Mouse (Mus musculus): ENCODE data around the gene Lmnb2. TPM values are rescaled to one million over a fixed set of nuclear protein-coding genes. Genes with fewer than 3 reads are reported as not detected.

Gene Lmnb2
- polyA plus RNA-seq, 1 experiment from 2014 or later: 65.8 TPM

DNA sequence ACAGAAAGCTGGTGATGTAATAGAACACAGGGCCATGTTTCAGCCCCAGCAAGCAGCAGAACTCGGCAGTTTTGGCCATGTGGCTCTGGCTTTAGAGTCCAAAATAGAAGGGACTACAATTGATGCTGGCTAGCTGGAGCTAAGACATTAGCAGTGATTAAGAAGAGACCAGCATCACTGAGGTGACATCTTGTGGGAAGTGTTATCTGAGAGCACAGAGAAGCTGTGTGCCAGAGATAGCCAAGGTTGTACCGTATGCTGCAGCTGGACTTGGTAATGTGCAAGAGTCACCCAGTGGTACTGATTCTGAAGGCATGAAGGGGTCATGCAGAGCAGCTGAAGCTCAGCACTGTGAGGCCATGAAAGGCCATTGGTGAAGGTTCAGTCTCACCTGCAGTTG, 2.8 kb downstream of the Lmnb2 start:
- no peak for DNase-seq (ENCODE audit: low spot score)
- WGBS: 93% methylated on average over 2 of the region's 2 CpGs
- H3K9me3 ChIP-seq: no peaks in the 10 kb centered on the region
- no peaks in the 10 kb centered on the region; the same call in 1 of the 2 replicates for H3K27me3 ChIP-seq (ENCODE audit: insufficient read depth, poor library complexity, severe bottlenecking)
- no peak overlapping the region for H3K27ac ChIP-seq
- peaks cover 36% of the 10 kb centered on the region for H3K4me1 ChIP-seq (replicated peaks)
- no peak overlapping the region for H3K4me3 ChIP-seq
- peaks cover 62% of the 10 kb centered on the region for H3K36me3 ChIP-seq

DNA sequence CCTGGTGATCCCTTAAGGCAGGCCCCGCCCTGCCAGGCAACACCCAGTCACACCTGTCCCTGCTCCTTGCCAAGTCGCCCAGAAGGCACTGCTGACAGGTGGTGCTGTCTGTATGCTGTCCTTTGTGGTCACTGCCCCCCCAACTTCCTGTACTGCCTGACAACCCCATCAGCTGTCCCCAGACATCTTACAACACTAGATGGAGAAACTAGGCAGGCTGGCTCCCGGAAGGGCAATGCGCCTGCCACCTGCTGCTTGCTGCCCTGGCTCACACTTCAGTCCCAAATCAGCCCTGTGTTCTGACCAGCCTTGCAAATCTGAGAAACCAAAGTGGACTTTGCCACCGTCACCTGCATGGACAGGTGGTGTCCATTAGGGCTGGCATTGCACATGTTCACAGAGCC, 3.8 kb downstream of the Lmnb2 start:
- Histone ChIP-seq H3K4me1 (replicated peaks) (peaks cover 36% of the 10 kb centered on the region), H3K9me3 (no peaks in the 10 kb centered on the region), H3K4me3 (no peak overlapping the region), H3K27ac (no peak overlapping the region), H3K36me3 (peaks cover 72% of the 10 kb centered on the region), H3K27me3 (ENCODE audit: insufficient read depth, poor library complexity, severe bottlenecking) (no peaks in the 10 kb centered on the region; the same call in 1 of the 2 replicates)
- 88% methylated on average over 5 of the region's 5 CpGs for WGBS
- no peak for DNase-seq (ENCODE audit: low spot score)

DNA sequence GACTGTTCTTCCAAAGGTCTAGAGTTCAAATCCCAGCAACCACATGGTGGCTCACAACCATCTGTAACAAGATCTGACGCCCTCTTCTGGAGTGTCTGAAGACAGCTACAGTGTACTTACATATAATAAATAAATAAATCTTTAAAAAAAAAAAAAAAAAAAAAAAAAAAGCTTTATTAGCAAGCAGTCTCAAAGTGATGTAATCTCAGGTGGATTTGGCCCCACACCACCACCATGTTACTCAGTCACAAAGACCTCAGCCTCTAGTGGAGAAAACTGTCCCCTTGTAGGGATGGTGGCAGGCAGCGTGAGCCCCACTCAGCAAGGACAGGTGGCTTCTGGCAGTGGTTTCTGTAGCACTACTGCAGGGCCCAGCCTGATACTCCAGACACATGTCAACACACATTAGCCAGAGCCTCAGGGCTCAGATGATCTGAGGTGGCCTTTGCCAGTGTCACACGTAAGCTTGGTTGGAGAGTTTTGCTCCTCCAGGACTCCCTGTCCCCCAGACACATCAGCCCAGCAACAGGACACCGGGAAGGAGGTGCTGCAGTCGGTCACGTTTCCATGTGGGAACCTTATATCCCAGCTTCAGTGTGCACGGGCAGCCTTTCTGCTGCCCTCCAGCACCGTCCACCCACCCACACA, 4.6 kb downstream of the Lmnb2 start:
- peak overlapping the region; percentile 9; the same call in 1 of the 2 replicates for H3K4me3 ChIP-seq
- no peak for DNase-seq (ENCODE audit: low spot score)
- H3K4me1 ChIP-seq (replicated peaks): peaks cover 32% of the 10 kb centered on the region
- H3K27ac ChIP-seq: no peak overlapping the region
- WGBS: 89% methylated on average over 8 of the region's 8 CpGs
- no peaks in the 10 kb centered on the region for H3K9me3 ChIP-seq
- peaks cover 80% of the 10 kb centered on the region for H3K36me3 ChIP-seq
- no peaks in the 10 kb centered on the region for H3K27me3 ChIP-seq (ENCODE audit: insufficient read depth, poor library complexity, severe bottlenecking)

DNA sequence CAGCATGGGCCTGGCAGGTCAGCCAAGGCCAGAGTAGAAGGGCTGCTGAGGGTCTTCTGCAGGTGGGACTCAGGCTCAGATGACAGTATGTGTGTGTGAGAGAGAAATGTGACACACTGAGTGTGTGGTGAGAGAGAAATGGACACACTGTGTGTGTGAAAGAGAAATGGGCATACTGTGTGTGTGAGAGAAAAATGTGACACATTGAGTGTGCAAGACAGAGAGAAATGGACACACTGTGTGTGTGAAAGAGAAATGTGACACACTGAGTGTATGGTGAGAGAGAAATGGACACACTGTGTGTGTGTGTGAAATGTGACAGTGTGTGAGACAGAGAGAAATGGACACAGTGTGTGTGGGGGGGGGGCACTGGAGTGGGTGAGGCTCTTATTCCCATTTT, 6.2 kb downstream of the Lmnb2 start:
- H3K4me1 ChIP-seq (replicated peaks): peaks cover 19% of the 10 kb centered on the region
- H3K27me3 ChIP-seq (ENCODE audit: insufficient read depth, poor library complexity, severe bottlenecking): no peaks in the 10 kb centered on the region
- H3K4me3 ChIP-seq: no peak overlapping the region
- H3K27ac ChIP-seq: no peak overlapping the region
- no peak for DNase-seq (ENCODE audit: low spot score)
- no peaks in the 10 kb centered on the region for H3K9me3 ChIP-seq
- peaks cover 96% of the 10 kb centered on the region for H3K36me3 ChIP-seq

DNA sequence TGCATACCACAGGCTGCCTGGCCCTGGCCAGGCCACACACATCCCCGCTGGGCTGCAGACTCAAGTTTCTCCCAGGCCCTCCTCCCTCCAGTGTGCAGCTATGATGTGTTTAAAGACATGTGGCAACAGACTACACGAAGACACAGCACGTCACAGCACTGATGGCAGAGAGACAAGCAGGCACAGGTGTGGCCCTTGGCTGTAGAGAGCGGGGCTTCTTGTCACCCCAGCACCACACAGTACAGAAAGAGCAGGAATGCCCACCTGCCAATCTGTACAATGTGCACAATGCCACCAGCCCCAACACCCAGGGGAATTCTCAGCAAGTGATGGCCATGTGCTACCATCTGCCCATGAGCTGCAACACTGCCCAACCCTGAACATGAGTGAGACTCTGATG, 6.7 kb downstream of the Lmnb2 start:
- H3K36me3 ChIP-seq: peaks cover 96% of the 10 kb centered on the region
- H3K4me3 ChIP-seq: no peak overlapping the region
- no peak overlapping the region for H3K27ac ChIP-seq
- no peaks in the 10 kb centered on the region for H3K9me3 ChIP-seq
- DNase-seq (ENCODE audit: low spot score): no peak
- peaks cover 14% of the 10 kb centered on the region for H3K4me1 ChIP-seq (replicated peaks)
- no peaks in the 10 kb centered on the region for H3K27me3 ChIP-seq (ENCODE audit: insufficient read depth, poor library complexity, severe bottlenecking)
- WGBS: 94% methylated on average over 4 of the region's 4 CpGs

DNA sequence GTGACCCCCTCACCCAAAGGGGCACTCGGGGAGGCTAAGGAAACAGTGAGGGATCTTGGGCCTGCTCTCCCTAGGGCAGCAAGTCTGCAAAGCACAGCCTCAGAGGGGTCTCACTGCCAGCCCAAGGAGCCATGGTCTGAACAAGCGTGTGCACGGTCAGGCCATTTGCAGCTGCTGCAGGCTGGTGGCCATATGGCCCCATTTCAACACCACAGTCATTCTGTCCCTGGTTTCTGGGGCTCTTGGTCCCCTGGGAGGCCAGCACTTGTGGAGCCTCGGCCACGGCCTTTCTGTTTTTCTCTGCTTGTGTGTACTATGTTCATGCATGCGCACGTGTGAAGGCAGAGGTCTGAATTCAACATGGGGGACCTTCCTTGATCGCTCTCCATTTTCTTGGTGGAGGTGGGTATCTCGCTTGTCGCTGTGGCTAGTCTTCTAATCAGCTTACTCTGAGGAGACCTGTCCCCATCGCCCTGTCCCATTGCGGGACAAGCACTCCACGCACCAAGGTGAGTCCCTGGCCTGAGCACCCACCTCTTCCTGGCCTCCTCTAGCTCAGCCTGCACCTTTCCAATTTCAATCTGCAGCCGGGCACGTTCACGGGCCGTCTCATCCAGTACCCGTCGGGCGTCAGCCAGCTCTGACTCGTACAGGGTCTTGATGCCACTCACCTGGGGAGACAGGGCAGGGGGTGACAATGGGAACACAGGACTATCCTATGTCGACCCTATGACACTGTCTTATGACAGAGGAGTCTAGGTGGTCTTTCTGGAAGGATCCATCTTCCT, 8.5 kb downstream of the Lmnb2 start:
- Histone ChIP-seq H3K9me3 (no peaks in the 10 kb centered on the region), H3K27ac (no peak overlapping the region), H3K36me3 (peaks cover 96% of the 10 kb centered on the region), H3K4me3 (no peak overlapping the region), H3K4me1 (replicated peaks) (peaks cover 3% of the 10 kb centered on the region; the same call in 1 of the 2 replicates), H3K27me3 (ENCODE audit: insufficient read depth, poor library complexity, severe bottlenecking) (no peaks in the 10 kb centered on the region)
- DNase-seq (ENCODE audit: low spot score): no peak
- 91% methylated on average over 22 of the region's 22 CpGs for WGBS

DNA sequence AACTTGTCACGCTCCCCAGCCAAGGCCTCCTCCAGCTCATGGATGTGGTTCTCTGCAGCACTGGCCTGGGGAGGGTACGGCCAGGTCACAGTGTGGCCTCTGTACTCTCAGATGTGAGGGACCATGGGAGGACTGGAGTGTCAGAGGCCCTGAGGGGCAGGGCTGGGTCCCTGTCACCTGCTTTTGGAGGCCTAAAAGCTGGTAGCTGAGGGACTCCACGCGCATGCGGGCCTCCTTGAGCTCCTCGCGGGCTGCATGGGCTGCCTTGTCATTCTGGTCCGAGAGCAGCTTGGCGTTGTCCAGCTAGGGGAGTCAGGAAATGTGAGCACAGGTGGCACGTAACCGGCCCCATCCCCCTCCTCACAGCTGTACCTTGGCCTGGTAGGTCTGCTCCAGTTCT, 13.3 kb downstream of the Lmnb2 start:
- no peaks in the 10 kb centered on the region for H3K27me3 ChIP-seq (ENCODE audit: insufficient read depth, poor library complexity, severe bottlenecking)
- H3K4me1 ChIP-seq (replicated peaks): peaks cover 10% of the 10 kb centered on the region
- DNase-seq (ENCODE audit: low spot score): no peak
- no peak overlapping the region for H3K4me3 ChIP-seq
- 96% methylated on average over 11 of the region's 11 CpGs for WGBS
- no peaks in the 10 kb centered on the region for H3K9me3 ChIP-seq
- no peak overlapping the region for H3K27ac ChIP-seq
- H3K36me3 ChIP-seq: peaks cover 83% of the 10 kb centered on the region

DNA sequence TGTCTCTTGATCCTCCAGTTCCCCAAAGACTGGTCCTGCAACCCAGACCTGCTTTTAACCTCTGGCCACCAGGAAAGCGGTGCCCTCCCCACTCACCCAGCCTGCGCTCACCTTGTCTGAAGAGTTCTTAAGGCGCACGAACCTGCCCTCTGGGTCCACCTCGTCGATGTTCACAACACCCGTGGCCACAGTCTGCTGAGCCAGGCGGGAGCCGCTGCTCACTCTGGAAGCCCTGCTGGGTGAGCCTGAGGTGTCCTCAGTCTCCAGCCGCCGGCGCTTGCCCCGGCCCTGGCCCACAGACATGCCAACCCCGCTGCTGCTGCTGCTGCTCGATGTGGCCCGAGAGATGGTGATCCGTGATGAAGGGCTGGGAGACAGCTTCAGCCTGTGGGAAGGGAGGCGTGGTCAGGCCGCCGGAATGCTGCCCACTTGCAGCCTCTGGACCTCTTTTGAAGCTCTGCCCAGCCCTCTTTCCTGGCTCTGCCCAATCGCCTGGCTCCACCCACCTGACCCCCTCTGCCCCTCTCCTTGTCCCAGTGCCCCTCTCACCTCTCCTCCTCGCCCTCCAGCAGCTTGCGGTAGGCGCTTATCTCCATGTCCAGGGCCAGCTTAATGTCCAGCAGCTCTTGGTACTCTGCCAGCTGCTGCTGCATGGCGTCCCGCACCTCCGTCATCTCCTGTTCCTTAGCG, 13.9 kb downstream of the Lmnb2 start:
- Histone ChIP-seq H3K27me3 (ENCODE audit: insufficient read depth, poor library complexity, severe bottlenecking) (no peaks in the 10 kb centered on the region), H3K36me3 (peaks cover 81% of the 10 kb centered on the region), H3K4me1 (replicated peaks) (peaks cover 15% of the 10 kb centered on the region), H3K9me3 (no peaks in the 10 kb centered on the region), H3K4me3 (no peak overlapping the region), H3K27ac (no peak overlapping the region)
- no peak for DNase-seq (ENCODE audit: low spot score)
- WGBS: 89% methylated on average over 28 of the region's 28 CpGs

DNA sequence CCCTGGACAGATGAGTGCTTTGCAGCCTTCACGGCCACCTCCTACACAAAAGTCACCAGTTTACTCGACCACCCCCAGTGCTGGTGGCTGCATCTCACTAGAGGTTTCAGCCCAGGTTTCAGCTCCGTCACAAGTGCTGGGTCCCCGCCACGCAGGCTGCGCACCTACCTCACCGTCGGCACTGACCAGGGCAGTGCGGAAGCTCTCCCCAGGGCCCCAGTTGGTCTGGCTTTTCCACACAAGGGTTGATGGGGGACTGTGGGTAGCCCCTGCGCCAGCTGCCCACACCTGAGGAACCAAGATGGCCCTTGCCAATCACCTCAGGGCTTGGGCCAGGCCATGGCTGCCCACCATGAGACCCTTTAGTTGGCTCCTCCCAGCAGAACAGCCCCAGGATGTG, 14.8 kb downstream of the Lmnb2 start:
- H3K27ac ChIP-seq: no peak overlapping the region
- WGBS: 93% methylated on average over 10 of the region's 10 CpGs
- no peaks in the 10 kb centered on the region for H3K9me3 ChIP-seq
- H3K27me3 ChIP-seq (ENCODE audit: insufficient read depth, poor library complexity, severe bottlenecking): 0 out of 2 replicates have a peak, but pooled peaks cover 3% of the 10 kb centered on the region
- H3K36me3 ChIP-seq: peaks cover 81% of the 10 kb centered on the region
- H3K4me1 ChIP-seq (replicated peaks): peaks cover 24% of the 10 kb centered on the region
- DNase-seq (ENCODE audit: low spot score): no peak
- H3K4me3 ChIP-seq: no peak overlapping the region

DNA sequence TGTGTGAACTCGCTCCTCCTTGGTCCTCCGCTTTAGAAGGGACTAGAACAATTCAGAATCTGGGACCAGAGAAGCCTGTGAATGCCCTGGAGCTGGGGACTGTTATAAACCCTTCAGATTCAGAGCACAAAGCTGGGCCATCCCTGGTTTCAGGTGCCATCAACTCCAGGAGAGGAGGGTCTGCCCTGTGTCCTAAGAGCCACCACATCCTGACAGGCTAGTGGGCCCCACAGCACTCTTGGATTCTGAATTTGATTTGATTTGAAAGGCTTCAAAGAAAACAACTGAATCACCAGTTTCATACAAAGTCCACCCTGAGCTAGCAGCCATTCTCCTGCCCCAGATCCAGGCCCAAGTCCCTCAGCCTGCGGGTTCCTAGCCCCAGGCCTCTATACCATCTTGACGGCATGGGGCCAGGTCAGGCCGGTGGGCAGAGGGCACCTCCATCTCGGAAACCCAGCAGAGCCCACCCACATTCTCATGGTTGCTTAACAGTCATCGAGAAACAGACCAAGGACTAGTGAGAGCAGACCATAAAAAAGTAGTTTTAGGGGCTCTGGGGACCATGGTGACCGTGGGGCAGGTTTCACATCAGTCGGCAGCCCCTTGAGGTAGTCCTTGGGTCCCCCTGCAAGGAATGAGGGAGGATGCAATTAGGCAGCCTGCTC, 15.6 kb downstream of the Lmnb2 start:
- Histone ChIP-seq H3K36me3 (peaks cover 80% of the 10 kb centered on the region), H3K9me3 (no peaks in the 10 kb centered on the region), H3K27me3 (ENCODE audit: insufficient read depth, poor library complexity, severe bottlenecking) (peaks cover 9% of the 10 kb centered on the region; the same call in 1 of the 2 replicates), H3K27ac (no peak overlapping the region), H3K4me3 (no peak overlapping the region), H3K4me1 (replicated peaks) (peaks cover 33% of the 10 kb centered on the region)
- DNase-seq (ENCODE audit: low spot score): no peak
- 92% methylated on average over 9 of the region's 9 CpGs for WGBS

DNA sequence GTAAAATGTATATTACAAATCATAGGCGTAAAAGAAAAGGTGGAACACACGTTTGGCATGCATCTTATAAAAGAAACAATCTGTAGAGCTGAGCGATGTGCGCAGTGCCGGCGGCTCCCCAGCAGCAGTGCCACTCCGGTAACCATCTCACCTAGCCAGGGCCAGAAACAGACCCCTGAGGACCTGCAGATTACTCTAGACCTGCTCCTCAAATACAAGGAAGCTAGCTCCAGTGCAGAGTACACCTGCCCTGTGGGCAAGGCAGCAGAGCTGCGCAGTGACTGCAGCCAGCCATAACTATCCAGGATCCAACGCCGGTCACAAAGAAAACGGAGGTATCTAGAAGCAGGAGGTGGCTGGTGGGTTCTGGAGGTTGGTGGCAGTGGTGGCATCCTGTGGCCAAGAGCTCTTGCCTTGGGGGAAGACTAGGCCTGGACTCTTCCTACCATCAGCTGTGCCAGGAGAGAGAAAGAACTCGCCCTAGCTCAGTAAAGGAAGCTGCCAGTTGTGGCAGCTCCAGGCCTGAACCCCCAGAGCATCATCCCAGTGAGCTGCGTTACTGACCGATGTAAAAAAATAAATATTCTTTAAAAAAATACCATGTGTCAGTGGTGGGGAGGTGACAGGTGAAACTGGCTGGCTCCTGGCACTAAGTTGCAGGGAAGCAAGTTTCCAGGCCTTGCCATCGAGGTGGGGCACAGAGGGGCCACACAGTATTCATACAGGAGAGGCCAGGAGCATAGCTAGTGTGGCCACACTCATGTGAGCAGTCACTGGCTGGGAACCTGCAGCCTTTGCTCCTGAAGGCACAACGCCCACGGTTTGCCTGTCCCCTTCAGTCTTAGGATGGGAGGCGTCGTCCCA, 16.4 kb downstream of the Lmnb2 start:
- Histone ChIP-seq H3K9me3 (no peaks in the 10 kb centered on the region), H3K27ac (peak overlapping the region; percentile 90; the same call in 1 of the 2 replicates), H3K36me3 (peaks cover 74% of the 10 kb centered on the region), H3K27me3 (ENCODE audit: insufficient read depth, poor library complexity, severe bottlenecking) (peaks cover 9% of the 10 kb centered on the region; the same call in 1 of the 2 replicates), H3K4me1 (replicated peaks) (peaks cover 38% of the 10 kb centered on the region), H3K4me3 (peak overlapping the region; percentile 84)
- 89% methylated on average over 19 of the region's 19 CpGs for WGBS
- no peak for DNase-seq (ENCODE audit: low spot score)
